Mouse (Mus musculus) megakaryocyte, embryonic 14.5 days (primary cell): ENCODE measurements around the gene Abi1.

Source experiments
- FLI1 ChIP-seq: IDR thresholded peaks from 2 replicates; pipeline ENCODE4 v1.6.1; 2012; ENCODE audit warnings: low read length, inconsistent platforms, mixed read lengths
- GATA1 ChIP-seq: IDR thresholded peaks from 3 replicates; pipeline ENCODE4 v1.6.1; 2012; ENCODE audit warnings: mixed read lengths, low read length, inconsistent platforms, borderline replicate concordance

DNA sequence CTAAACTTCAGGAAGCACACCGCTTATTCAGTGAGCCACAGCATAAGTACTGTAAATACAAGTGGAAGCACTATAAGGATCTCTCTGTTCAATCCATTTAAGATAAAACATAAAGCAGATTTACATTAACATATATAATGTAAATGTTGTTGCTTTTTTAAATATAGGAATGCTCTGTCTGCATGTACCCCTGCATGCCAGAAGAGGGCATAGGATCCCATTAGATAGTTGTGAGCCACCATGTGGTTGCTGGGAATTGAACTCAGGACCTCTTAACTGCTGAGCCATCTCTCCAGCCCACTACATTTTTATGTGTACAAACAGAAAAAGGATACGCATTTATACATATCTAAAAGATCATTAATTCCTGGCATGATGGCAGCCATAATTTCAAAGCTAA is 78.4 kb downstream of the Abi1 start:
- TF ChIP-seq FLI1 (no peak), GATA1 (no peak)
